Mouse (Mus musculus) heart, embryonic 13.5 days (tissue): ENCODE measurements around the gene Scarf1. TPM values are rescaled to one million over a fixed set of nuclear protein-coding genes. Genes with fewer than 3 reads are reported as not detected.
A peak's percentile ranks its signal among the peaks of the same experiment; 100 is the strongest.

ENCODE experiments used
- ATAC-seq: fragments of 200-750 bp; cut with Nextera tagmentation; 2 replicates; pipeline ENCODE4 v1.8.0; 2017; ENCODE audit warnings: moderate TSS enrichment; ENCODE audit not compliant: insufficient number of reproducible peaks, low FRiP score, low TSS enrichment; ENCODE audit errors: extremely low read depth
- H3K27ac ChIP-seq: fragments of 300-500 bp; sonication (generic); replicated peaks from 2 replicates; pipeline ENCODE4 v1.5.1; 2015; ENCODE audit warnings: moderate library complexity, mild to moderate bottlenecking, inconsistent platforms
- H3K27me3 ChIP-seq: fragments of 300-500 bp; sonication (generic); replicated peaks from 2 replicates; pipeline ENCODE4 v1.6.1; 2015; ENCODE audit warnings: mild to moderate bottlenecking, inconsistent platforms
- H3K36me3 ChIP-seq: fragments of 300-500 bp; sonication (generic); 2 replicates; pipeline ENCODE4 v1.6.1; 2015; ENCODE audit warnings: mild to moderate bottlenecking, inconsistent platforms
- H3K4me1 ChIP-seq: fragments of 300-500 bp; sonication (generic); 2 replicates; pipeline ENCODE4 v1.6.1; 2015; ENCODE audit warnings: inconsistent platforms
- H3K4me2 ChIP-seq: fragments of 300-500 bp; sonication (generic); 2 replicates; pipeline ENCODE4 v1.6.1; 2015; ENCODE audit warnings: inconsistent platforms, mild to moderate bottlenecking, moderate library complexity
- H3K4me3 ChIP-seq: fragments of 300-500 bp; sonication (generic); 2 replicates; pipeline ENCODE4 v1.5.1; 2015; ENCODE audit warnings: moderate library complexity, mild to moderate bottlenecking, inconsistent platforms
- H3K9ac ChIP-seq: fragments of 300-500 bp; sonication (generic); 2 replicates; pipeline ENCODE4 v1.6.1; 2015; ENCODE audit warnings: inconsistent platforms, mild to moderate bottlenecking, moderate library complexity
- H3K9me3 ChIP-seq: fragments of 300-500 bp; sonication (generic); 2 replicates; pipeline ENCODE4 v1.6.1; 2016; ENCODE audit warnings: inconsistent platforms
- WGBS: fragments of 180-500 bp; shearing (Covaris S2); methylation state at CpG from one replicate; pipeline ENCODE4 v1.1.7; 2015; ENCODE audit warnings: mixed read lengths; 5-methylcytosine and 5-hydroxymethylcytosine counted together
- polyA plus RNA-seq: library from polyadenylated mRNA; unstranded; fragments of >200 nt; fragmentation: Nextera tagmentation; extraction: Ambion mirVana; gene quantifications from 2 replicates; pipeline ENCODE4 v1.2.1, GENCODE M21; 2015

Scarf1 gene
- polyA plus RNA-seq, 1 experiment from 2014 or later: 13.2 TPM

GRCm38 (mm10) chr11:75538184-75538969 is 25.0 kb downstream of the Scarf1 start:
- H3K36me3 ChIP-seq: no peaks in the 10 kb centered on the region
- 0 out of 2 replicates have a peak, but pooled peaks cover under 1% of the 10 kb centered on the region for H3K27me3 ChIP-seq
- no peak overlapping the region for H3K4me2 ChIP-seq
- ATAC-seq: no peak
- 68% methylated on average over 9 of the region's 9 CpGs for WGBS
- H3K9ac ChIP-seq: peak overlapping the region; percentile 2; the same call in 1 of the 2 replicates
- H3K27ac ChIP-seq: peak overlapping the region; percentile 26; the same call in 1 of the 2 replicates
- peaks cover 45% of the 10 kb centered on the region for H3K4me1 ChIP-seq
- H3K9me3 ChIP-seq: no peaks in the 10 kb centered on the region
- no peak overlapping the region for H3K4me3 ChIP-seq

DNA sequence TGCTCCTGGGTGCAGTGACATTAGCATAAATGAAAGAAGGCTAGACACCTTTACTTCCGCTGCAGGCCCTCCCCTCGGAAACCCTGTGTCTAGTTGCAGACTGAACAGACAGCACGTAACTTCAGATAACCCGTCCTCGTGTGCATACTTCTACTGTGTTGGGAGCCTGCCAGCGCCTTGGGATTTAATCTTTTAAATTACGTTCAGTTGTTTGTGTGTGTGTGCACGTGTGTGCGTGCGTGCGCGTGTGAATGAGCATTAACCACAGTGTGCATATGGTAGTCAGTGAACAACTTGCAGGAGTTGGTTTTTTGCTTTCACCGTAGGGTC is 25.6 kb downstream of the Scarf1 start:
- peaks cover 45% of the 10 kb centered on the region for H3K4me1 ChIP-seq

GRCm38 (mm10) chr11:75540209-75540608 is 26.9 kb downstream of the Scarf1 start:
- Histone ChIP-seq H3K9ac (no peak overlapping the region), H3K4me1 (peaks cover 36% of the 10 kb centered on the region), H3K4me2 (no peak overlapping the region), H3K36me3 (no peaks in the 10 kb centered on the region), H3K4me3 (no peak overlapping the region), H3K27me3 (no peaks in the 10 kb centered on the region), H3K27ac (no peak overlapping the region), H3K9me3 (no peaks in the 10 kb centered on the region)
- WGBS: 82% methylated on average over 8 of the region's 8 CpGs
- ATAC-seq: no peak

More for the DNA sequence above, 25.6 kb downstream of the Scarf1 start:
- Histone ChIP-seq H3K9me3 (no peaks in the 10 kb centered on the region), H3K36me3 (no peaks in the 10 kb centered on the region), H3K4me3 (no peak overlapping the region), H3K9ac (no peak overlapping the region), H3K4me2 (no peak overlapping the region), H3K27ac (no peak overlapping the region), H3K27me3 (no peaks in the 10 kb centered on the region)
- WGBS: 76% methylated on average over 13 of the region's 13 CpGs
- ATAC-seq: no peak

DNA sequence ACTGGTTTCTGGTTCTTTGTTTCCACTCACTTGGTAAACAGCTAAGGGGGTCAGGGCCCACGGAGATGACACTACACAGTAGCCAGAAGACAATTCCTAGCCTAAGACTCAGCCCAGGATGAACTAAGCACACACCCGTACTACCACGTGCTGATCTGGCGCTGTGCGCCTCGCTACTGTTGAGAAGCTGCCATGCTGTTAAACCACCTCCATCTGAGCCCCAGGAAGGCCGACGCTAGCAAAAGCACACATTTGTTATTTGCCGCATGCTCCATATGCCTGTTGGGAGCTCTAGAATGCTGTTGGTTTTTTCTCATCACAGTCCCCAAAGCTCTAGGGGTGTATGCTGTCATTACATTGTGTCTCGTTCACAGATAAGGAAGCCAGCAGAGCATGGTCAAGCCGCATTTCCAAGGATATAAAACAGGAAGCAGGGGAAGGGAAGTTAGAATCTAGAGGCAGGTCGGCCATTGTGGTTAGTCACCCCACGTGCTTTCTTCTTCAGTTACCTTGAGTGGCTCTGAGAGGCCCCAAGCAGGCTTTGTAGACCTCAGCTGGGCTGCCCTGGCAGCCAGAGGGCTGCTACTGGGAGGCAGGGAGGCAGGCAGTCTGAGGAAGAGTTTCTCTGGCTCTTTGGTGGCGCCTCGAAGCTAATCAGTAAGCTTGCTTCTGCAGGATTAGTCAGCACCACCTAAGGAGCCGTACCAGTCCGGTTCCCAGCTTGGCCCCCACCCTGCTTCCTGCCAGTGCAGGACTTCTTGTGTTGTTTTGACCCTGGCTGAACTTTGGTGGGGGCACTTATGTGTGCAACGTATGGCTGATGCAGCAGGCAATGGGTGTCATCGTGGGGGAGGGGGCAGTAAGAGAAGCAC is 27.6 kb downstream of the Scarf1 start:
- peaks cover 38% of the 10 kb centered on the region for H3K4me1 ChIP-seq
- 61% methylated on average over 19 of the region's 19 CpGs for WGBS
- ATAC-seq: no peak
- no peaks in the 10 kb centered on the region for H3K9me3 ChIP-seq
- H3K4me2 ChIP-seq: no peak overlapping the region
- H3K9ac ChIP-seq: no peak overlapping the region
- peak overlapping the region; percentile 48; the same call in 1 of the 2 replicates for H3K27ac ChIP-seq
- no peaks in the 10 kb centered on the region for H3K27me3 ChIP-seq
- no peaks in the 10 kb centered on the region for H3K36me3 ChIP-seq
- H3K4me3 ChIP-seq: no peak overlapping the region

DNA sequence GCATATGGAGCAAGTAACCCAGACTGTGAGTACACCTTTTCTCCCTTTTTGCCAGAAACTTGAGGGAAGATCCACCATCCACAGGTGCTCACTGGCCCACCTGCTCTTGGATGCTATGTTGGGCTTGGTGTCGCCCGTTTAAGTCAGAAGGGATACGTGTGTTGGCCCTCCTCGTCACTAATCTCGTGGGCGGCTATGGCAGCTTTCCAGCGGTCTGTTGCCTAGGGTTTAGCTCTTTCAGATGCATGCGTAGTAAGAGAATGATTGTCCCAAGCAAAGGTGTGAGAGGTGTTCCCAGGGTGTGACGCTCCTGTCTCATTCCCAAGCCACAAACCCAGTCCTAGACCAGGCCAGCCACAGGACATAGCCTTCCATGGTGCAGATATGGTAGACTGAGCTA is 31.4 kb downstream of the Scarf1 start:
- 83% methylated on average over 9 of the region's 9 CpGs for WGBS

DNA sequence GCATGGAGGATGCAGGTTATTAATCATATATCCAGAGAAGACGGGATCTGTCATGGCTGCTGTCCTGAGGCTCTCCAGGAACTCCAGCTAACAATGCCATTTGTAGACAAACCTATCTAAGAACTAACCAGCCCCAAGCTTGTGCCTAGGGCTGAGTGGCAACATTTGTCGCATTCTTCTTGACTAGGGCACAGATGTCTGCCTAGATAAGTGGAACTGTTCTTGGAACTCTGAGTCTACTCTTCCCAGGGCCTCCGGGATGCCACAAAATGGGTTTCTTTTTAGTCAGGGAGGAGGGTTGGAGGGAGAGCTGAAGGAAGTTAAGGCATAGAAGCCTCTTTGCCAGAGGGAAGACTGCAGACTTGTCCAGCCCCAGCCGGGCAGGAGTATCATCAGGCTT is 32.7 kb downstream of the Scarf1 start:
- no peaks in the 10 kb centered on the region for H3K36me3 ChIP-seq
- 65% methylated on average over 4 of the region's 4 CpGs for WGBS
- ATAC-seq: no peak
- no peak overlapping the region for H3K9ac ChIP-seq
- H3K4me3 ChIP-seq: no peak overlapping the region
- H3K9me3 ChIP-seq: no peaks in the 10 kb centered on the region
- H3K27ac ChIP-seq: no peak overlapping the region
- H3K4me1 ChIP-seq: peaks cover 34% of the 10 kb centered on the region
- no peaks in the 10 kb centered on the region for H3K27me3 ChIP-seq
- H3K4me2 ChIP-seq: no peak overlapping the region

More for the DNA sequence above, 31.4 kb downstream of the Scarf1 start:
- H3K27me3 ChIP-seq: no peaks in the 10 kb centered on the region
- no peak overlapping the region for H3K4me2 ChIP-seq
- no peak overlapping the region for H3K9ac ChIP-seq
- H3K36me3 ChIP-seq: no peaks in the 10 kb centered on the region
- H3K4me3 ChIP-seq: no peak overlapping the region
- no peaks in the 10 kb centered on the region for H3K9me3 ChIP-seq
- no peak overlapping the region for H3K27ac ChIP-seq
- ATAC-seq: no peak
- peaks cover 31% of the 10 kb centered on the region for H3K4me1 ChIP-seq

DNA sequence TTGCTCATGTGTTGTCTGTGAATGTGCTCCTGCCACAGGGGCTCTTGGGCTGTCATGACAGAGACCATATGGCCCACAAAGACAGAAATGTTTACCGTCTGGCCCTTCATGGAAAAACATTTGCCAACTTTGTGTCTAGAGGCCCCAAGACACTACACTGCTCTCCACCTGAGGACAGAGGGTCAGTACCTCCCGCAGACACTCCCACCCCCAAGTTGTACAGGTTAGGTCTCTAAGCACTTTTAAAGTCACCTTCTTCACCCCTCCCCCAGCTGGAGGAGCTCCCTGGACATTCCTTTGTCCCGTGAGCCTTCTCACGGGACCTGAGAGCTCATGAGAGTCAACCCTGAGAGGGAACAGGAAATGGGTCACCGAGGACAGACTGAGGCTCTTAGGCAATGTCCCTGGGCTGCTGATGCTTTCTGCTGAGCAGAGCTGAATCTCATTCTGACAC is 36.3 kb downstream of the Scarf1 start:
- peak overlapping the region; percentile 24 for H3K27ac ChIP-seq
- WGBS: 29% methylated on average over 5 of the region's 5 CpGs
- no peaks in the 10 kb centered on the region for H3K36me3 ChIP-seq
- H3K9ac ChIP-seq: peak overlapping the region; percentile 11; the same call in 1 of the 2 replicates
- no peak overlapping the region for H3K4me2 ChIP-seq
- ATAC-seq: no peak
- H3K4me1 ChIP-seq: peaks cover 51% of the 10 kb centered on the region
- H3K27me3 ChIP-seq: no peaks in the 10 kb centered on the region
- no peaks in the 10 kb centered on the region for H3K9me3 ChIP-seq
- H3K4me3 ChIP-seq: no peak overlapping the region

DNA sequence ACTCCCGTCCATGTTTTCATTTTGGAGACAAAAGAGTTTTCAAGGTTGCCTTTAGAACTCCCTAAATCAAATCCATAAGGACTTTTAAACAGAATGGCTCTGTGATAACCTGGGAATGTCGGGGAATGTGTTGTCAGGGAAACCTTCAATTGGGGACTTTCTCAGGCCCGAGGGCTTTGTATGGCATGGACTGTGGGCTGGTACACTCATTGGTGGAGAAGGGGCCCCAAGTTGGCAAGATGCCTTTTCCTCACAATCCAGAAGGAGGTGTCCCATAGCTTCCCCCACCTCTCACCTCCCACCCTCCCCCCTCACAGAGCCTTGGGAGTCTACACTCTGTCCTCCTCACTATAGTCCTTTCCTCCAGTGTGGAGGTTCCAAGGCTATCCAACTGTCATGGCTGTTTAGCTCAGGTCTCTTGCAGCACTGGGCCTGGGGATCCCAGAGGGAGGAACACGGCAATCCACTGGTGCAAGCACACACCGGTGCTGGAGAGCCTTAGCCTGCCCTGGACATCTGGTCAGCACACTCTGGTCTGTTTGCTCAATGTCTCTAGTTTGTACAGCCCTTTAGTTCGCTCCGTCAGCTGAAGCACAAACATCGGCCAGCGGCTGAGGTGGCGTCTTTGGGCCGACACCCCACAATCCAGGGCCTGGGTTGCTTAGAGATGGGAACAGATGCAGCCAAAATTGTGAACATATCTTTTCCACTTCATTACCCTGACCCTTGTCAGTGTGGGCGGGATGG is 37.0 kb downstream of the Scarf1 start:
- H3K27me3 ChIP-seq: no peaks in the 10 kb centered on the region
- no peak overlapping the region for H3K4me3 ChIP-seq
- no peaks in the 10 kb centered on the region for H3K36me3 ChIP-seq
- H3K9ac ChIP-seq: 0 out of 2 replicates have a peak overlapping the region, but pooled peaks have one; percentile 11
- 75% methylated on average over 12 of the region's 12 CpGs for WGBS
- H3K27ac ChIP-seq: no peak overlapping the region
- H3K4me1 ChIP-seq: peaks cover 48% of the 10 kb centered on the region
- H3K4me2 ChIP-seq: no peak overlapping the region
- no peaks in the 10 kb centered on the region for H3K9me3 ChIP-seq
- ATAC-seq: no peak

- no peaks in the 10 kb centered on the region for H3K9me3 ChIP-seq
- H3K36me3 ChIP-seq: no peaks in the 10 kb centered on the region
- H3K27ac ChIP-seq: no peak overlapping the region
- H3K9ac ChIP-seq: no peak overlapping the region
- no peak overlapping the region for H3K4me2 ChIP-seq
- H3K4me3 ChIP-seq: no peak overlapping the region
- H3K27me3 ChIP-seq: no peaks in the 10 kb centered on the region
- WGBS: 85% methylated on average over 5 of the region's 5 CpGs
- peaks cover 41% of the 10 kb centered on the region for H3K4me1 ChIP-seq
- no peak for ATAC-seq
Measured at GRCm38 (mm10) chr11:75551321-75551720, 38.0 kb downstream of the Scarf1 start.

- Histone ChIP-seq H3K27ac (peak overlapping the region; percentile 58), H3K27me3 (no peaks in the 10 kb centered on the region), H3K9ac (peak overlapping the region; percentile 58), H3K4me2 (no peak overlapping the region), H3K36me3 (no peaks in the 10 kb centered on the region), H3K4me1 (peaks cover 40% of the 10 kb centered on the region), H3K4me3 (no peak overlapping the region), H3K9me3 (no peaks in the 10 kb centered on the region)
- WGBS: 48% methylated on average over 9 of the region's 9 CpGs
- ATAC-seq: 0 out of 2 replicates have a peak, but pooled peaks have one; percentile 37
Measured at GRCm38 (mm10) chr11:75551961-75552441, 38.7 kb downstream of the Scarf1 start.
